Mouse (Mus musculus) midbrain, embryonic 11.5 days (tissue): Measurements from ENCODE around the gene Ankrd33. TPM values are rescaled to one million over a fixed set of nuclear protein-coding genes. Genes with fewer than 3 reads are reported as not detected.

ENCODE experiments used
- ATAC-seq: fragments of 200-750 bp; cut with Nextera tagmentation; 2 replicates; pipeline ENCODE4 v1.8.0; 2017; ENCODE audit warnings: moderate TSS enrichment, moderate library complexity; ENCODE audit not compliant: low FRiP score
- DNase-seq: peaks from one replicate; pipeline ENCODE4 v3.0.0; 2015; ENCODE audit warnings: low spot score; ENCODE audit errors: missing footprints
- H3K27ac ChIP-seq: fragments of 300-500 bp; sonication (generic); 2 replicates; pipeline ENCODE4 v1.5.1; 2014; ENCODE audit warnings: low read depth, low read length
- H3K27me3 ChIP-seq: fragments of 300-500 bp; sonication (generic); 2 replicates; pipeline ENCODE4 v1.6.1; 2014; ENCODE audit warnings: mild to moderate bottlenecking, low read length, moderate library complexity, mixed read lengths; ENCODE audit not compliant: control insufficient read depth, insufficient read depth
- H3K36me3 ChIP-seq: fragments of 300-500 bp; sonication (generic); 2 replicates; pipeline ENCODE4 v1.6.1; 2014; ENCODE audit warnings: mild to moderate bottlenecking, low read length, moderate library complexity, mixed read lengths; ENCODE audit not compliant: control insufficient read depth, insufficient read depth
- H3K4me1 ChIP-seq: fragments of 300-500 bp; sonication (generic); 2 replicates; pipeline ENCODE4 v1.6.1; 2014; ENCODE audit warnings: low read length; ENCODE audit not compliant: control insufficient read depth, insufficient read depth
- H3K4me2 ChIP-seq: fragments of 300-500 bp; sonication (generic); 2 replicates; pipeline ENCODE4 v1.6.1; 2014; ENCODE audit warnings: mild to moderate bottlenecking, moderate library complexity
- H3K4me3 ChIP-seq: fragments of 300-500 bp; sonication (generic); 2 replicates; pipeline ENCODE4 v1.5.1; 2014; ENCODE audit warnings: low read depth, low read length
- H3K9ac ChIP-seq: fragments of 300-500 bp; sonication (generic); 2 replicates; pipeline ENCODE4 v1.6.1; 2014; ENCODE audit warnings: low read length
- H3K9me3 ChIP-seq: fragments of 300-500 bp; sonication (generic); 2 replicates; pipeline ENCODE4 v1.6.1; 2016; ENCODE audit warnings: low read length; ENCODE audit not compliant: control insufficient read depth
- WGBS: fragments of 180-500 bp; shearing (Covaris S2); extraction: QIAGEN DNeasy Blood & Tissue Kit; methylation state at CpG from one replicate; pipeline ENCODE4 v1.1.7; 2014; 5-methylcytosine and 5-hydroxymethylcytosine counted together
- polyA plus RNA-seq: library from polyadenylated mRNA; unstranded; fragments of >200 nt; fragmentation: Nextera tagmentation; extraction: Ambion mirVana; gene quantifications from 2 replicates; pipeline ENCODE4 v1.2.1, GENCODE M21; 2014

The Ankrd33 gene
- polyA plus RNA-seq, 1 experiment from 2014 or later: not detected

DNA sequence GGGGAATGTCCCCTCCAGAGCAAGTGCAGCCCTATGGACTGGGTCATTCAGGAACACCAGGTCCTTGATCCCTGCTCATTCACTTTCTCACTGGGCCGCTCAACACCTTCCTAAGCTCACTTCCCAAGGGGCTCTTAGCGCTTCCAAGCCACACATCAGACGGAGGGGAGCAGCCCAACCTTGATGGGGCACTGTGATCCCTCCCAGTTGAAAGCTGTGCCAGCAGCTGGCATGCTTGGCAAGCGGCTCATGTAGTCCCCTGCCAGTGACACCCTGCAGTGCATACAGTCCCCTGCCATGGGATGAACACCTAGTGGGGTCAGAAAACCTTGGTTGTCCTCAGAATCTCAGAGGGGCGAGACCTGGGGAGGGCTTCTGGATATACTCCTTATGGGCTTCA lies 41.5 kb upstream of the Ankrd33 start:
- 81% methylated on average over 5 of the region's 5 CpGs for WGBS
- no peak overlapping the region for H3K27ac ChIP-seq

DNA sequence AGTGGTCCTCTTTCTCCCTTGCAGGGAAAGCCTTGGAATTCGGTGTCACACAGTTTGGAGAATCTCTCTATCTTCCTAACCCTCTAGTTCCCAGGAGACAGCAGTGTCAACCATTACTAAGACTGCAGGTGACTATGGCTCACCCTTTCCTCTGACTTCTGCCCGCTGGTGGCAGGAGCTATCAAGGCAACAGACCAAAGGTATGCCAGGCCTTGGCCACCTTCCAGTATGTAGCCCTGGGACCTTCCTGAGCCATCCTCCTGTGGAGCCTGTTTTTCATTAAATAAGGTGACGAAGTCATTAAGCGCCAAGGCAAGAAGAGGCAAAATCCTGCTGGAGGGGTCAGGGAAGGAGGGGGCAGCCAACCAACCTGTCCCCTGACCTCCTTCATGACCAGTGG lies 40.4 kb upstream of the Ankrd33 start:
- H3K9ac ChIP-seq: peak overlapping the region; percentile 97; the same call in 1 of the 2 replicates
- no peaks in the 10 kb centered on the region for H3K27me3 ChIP-seq
- DNase-seq (no peak), ATAC-seq (no peak)
- WGBS: 66% methylated on average over 4 of the region's 4 CpGs
- H3K4me1 ChIP-seq: peaks cover 49% of the 10 kb centered on the region
- H3K27ac ChIP-seq: peak overlapping the region; percentile 97; the same call in 1 of the 2 replicates
- no peak overlapping the region for H3K4me3 ChIP-seq
- no peaks in the 10 kb centered on the region for H3K36me3 ChIP-seq
- no peaks in the 10 kb centered on the region for H3K9me3 ChIP-seq
- H3K4me2 ChIP-seq: peak overlapping the region; percentile 81

More for the DNA sequence above, 41.5 kb upstream of the Ankrd33 start:
- Histone ChIP-seq H3K36me3 (no peaks in the 10 kb centered on the region), H3K4me3 (no peak overlapping the region), H3K9ac (no peak overlapping the region), H3K4me1 (peaks cover 53% of the 10 kb centered on the region), H3K27me3 (no peaks in the 10 kb centered on the region), H3K4me2 (no peak overlapping the region), H3K9me3 (no peaks in the 10 kb centered on the region)
- DNase-seq: no peak
- no peak for ATAC-seq

DNA sequence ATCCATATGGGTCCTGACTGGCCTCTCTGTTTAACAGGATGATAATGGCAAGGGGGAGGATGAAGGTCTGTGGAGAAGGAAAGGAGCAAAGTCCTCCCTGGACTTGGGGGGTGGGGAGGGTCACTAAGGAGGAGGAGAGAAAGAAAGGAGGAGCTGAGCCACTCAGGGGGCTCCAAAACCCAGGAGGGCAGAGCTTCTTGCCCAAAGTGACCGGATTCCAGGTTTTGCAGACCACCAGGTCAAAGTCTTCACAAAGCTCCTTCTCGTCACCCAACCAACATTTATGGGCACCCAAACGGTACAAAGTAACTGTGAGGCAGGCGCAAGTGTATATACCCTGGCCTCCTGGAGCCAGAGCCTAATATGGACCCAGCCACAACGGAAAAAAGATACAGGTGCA lies 39.9 kb upstream of the Ankrd33 start:
- H3K36me3 ChIP-seq: no peaks in the 10 kb centered on the region
- DNase-seq: peak; percentile 90
- peaks cover 48% of the 10 kb centered on the region for H3K4me1 ChIP-seq
- H3K4me2 ChIP-seq: peak overlapping the region; percentile 81
- no peaks in the 10 kb centered on the region for H3K9me3 ChIP-seq
- H3K4me3 ChIP-seq: peak overlapping the region; percentile 95
- ATAC-seq: no peak
- WGBS: 19% methylated on average over 5 of the region's 5 CpGs
- H3K27ac ChIP-seq: peak overlapping the region; percentile 97
- H3K27me3 ChIP-seq: no peaks in the 10 kb centered on the region
- H3K9ac ChIP-seq: peak overlapping the region; percentile 97

DNA sequence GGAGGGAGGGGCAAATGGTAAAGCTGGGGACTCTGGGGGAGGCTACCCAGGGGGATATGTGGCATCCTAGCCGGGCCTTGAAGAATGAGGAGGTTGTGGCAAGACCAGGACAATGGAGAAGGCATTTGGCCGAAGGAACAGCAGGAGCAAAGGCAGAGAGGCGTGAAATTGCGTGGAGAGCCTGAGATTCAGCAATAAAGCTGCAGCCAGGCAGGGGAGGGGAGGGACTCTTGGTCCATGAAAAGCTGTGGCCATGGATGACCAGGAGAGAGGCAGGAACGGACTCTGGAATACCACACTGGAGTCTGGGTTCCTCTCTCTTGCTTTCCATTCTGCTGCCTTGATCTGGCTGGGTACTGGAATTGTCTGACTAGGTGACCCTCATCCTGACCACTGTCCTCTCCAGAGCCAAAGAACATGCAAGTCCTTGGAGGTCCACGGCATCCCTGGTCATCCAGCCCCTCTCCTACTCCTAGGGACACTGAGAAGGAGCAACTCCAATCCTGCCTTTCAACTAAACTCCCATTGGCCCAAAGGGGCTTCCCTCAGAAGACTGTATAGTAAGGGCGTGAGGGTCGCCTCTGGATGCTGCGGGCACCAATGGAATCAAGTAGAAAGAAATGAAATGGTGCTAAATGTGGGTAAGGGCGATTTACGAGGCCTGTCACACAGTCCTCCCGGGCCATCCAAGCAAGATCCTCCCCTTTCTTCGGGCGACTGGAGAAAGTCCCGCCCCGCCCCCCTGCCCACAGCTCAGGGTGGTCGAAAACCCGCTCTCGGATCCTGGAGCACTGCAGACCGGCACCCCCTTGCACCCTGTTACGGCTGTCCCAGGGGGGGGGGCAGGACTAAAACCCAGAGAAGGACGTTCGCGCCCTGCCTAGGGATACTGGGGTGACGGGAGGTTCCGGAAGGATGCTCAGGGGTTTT lies 39.2 kb upstream of the Ankrd33 start:
- H3K4me1 ChIP-seq: peaks cover 45% of the 10 kb centered on the region
- peak overlapping the region; percentile 97 for H3K27ac ChIP-seq
- under 1% methylated on average over 26 of the region's 26 CpGs for WGBS
- no peaks in the 10 kb centered on the region for H3K36me3 ChIP-seq
- H3K4me2 ChIP-seq: peak overlapping the region; percentile 81
- ATAC-seq: peak; percentile 31
- no peaks in the 10 kb centered on the region for H3K9me3 ChIP-seq
- DNase-seq: peak; percentile 97
- H3K27me3 ChIP-seq: no peaks in the 10 kb centered on the region
- H3K9ac ChIP-seq: peak overlapping the region; percentile 97
- H3K4me3 ChIP-seq: peak overlapping the region; percentile 95

DNA sequence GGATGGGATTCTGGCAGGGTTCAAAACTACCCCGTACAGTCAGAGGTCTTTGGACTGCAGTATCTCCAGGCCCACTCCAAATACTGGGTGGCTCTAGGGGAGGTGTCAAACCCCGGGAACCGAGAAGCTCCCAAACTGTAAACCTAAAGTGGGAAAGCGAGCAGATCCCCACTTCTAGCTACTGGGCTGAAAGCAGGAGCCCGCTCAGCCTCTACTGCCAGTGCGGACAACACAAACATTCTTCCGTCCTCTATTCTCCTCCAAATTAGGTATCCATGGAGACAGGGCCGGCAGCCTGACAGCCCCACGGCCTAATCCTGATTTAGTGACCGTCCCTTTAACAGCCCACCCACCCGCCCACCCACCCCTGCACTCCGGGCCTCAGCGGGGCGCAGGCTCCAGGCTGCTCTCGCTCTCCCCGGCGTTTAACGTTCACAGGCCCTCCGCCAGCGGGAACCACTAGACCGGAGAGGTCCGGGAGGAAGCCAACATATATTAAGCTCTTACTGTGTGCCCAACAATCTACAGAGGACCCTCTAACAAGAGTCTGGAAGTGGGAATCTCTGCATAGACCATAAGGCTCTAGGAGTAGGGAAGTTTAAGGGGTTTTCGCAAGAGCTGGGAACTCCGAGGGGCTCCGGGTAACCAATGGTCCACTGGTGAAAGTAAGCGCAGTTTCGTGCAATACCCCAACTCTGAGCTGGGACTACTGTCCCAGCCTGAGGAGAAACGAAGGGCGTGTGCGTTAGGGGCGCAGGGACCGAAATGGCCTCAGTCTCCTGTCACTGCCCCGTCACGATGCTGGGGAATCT lies 38.3 kb upstream of the Ankrd33 start:
- ATAC-seq: peak; percentile 60
- H3K4me2 ChIP-seq: peak overlapping the region; percentile 81
- no peaks in the 10 kb centered on the region for H3K36me3 ChIP-seq
- H3K4me3 ChIP-seq: peak overlapping the region; percentile 95
- H3K9ac ChIP-seq: peak overlapping the region; percentile 97
- H3K9me3 ChIP-seq: no peaks in the 10 kb centered on the region
- H3K27ac ChIP-seq: peak overlapping the region; percentile 97
- H3K4me1 ChIP-seq: peaks cover 47% of the 10 kb centered on the region
- H3K27me3 ChIP-seq: no peaks in the 10 kb centered on the region
- under 1% methylated on average over 34 of the region's 34 CpGs for WGBS
- DNase-seq: peak; percentile 97

DNA sequence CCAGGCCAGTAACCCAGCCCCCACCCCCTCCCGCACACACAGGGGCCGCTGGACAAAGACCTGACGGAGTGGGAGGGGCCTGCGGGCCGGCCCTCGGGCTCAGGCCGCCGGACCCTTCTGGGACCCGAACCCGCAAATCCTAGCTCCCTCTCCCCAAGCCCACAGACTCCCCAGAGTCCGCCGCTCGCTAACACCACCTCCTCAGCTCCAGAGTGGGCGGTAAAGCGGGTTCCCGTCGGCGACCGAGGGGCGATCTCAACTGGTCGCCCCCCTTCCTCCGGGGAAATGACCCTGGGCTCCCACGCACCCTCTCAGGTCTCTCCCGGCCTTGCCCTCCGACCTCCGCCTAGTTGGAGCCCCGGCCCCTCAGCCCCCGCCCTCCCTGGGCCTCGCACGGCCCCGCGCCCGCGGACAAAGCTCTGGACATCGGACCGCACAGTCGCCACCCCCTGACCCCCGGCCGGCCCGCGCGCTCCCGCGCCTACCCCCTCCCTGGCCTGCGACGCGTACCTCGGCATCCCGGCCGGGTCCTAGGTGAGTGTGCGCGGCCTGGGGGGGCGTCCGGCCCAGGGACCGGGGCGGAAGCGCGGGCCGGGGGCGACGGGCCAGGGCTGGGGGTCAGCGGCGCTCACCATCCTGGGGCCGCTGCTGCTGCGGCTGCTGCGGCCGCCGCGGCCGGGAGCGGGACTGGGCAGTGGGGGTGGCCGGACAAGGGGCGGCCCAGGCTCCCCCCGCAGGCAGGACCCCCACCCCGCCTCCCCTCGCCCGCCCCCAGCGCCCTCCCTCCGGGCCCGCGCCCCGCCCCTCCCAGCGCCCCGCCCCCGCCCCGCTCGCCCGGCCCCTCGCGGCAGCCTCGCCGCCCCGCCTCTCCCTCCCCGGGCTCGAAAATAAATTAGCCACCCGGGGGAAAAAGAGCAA lies 37.5 kb upstream of the Ankrd33 start, which contains the start of gene Fignl2:
Gene Fignl2, minus strand, starts transcription at position 755 of the 918 bp plus-strand sequence.
- peak; percentile 54 for ATAC-seq
- under 1% methylated on average over 54 of the region's 96 CpGs for WGBS
- peaks cover 47% of the 10 kb centered on the region for H3K4me1 ChIP-seq

DNA sequence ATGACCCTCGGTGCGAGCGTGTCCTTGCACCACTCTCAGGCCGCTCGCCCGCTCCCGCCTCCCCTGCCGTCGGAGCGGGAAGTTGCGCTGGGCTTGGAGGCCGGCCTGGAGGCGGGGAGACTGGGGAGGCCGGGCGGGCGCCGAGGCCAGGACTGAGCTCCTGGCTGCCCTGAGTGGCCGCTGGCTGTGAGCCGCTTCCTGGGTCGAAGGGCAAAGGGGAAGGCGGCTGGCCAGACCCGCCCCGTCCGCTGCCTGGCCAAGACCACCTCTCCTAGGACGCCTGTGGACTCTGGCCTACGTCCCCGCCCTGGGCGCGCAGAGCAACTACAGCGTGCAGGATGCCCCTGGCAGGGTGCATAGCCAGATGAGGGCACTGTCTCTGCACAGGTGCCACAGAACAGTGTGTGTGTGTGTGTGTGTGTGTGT lies 36.8 kb upstream of the Ankrd33 start:
- H3K9me3 ChIP-seq: no peaks in the 10 kb centered on the region
- peak overlapping the region; percentile 97 for H3K9ac ChIP-seq
- H3K27ac ChIP-seq: peak overlapping the region; percentile 97
- ATAC-seq: peak; percentile 62
- peak overlapping the region; percentile 95 for H3K4me3 ChIP-seq
- H3K27me3 ChIP-seq: no peaks in the 10 kb centered on the region
- DNase-seq: peak; percentile 98
- under 1% methylated on average over 28 of the region's 30 CpGs for whole genome bisulfite sequencing
- peaks cover 47% of the 10 kb centered on the region for H3K4me1 ChIP-seq
- H3K36me3 ChIP-seq: no peaks in the 10 kb centered on the region
- peak overlapping the region; percentile 81 for H3K4me2 ChIP-seq

More for the DNA sequence above, 37.5 kb upstream of the Ankrd33 start, which contains the start of gene Fignl2:
- H3K27me3 ChIP-seq: no peaks in the 10 kb centered on the region
- peak within 1 kb of the TSS; percentile 97 for H3K27ac ChIP-seq
- no peaks in the 10 kb centered on the region for H3K36me3 ChIP-seq
- H3K9me3 ChIP-seq: no peaks in the 10 kb centered on the region
- DNase-seq: peak; percentile 92
- H3K4me3 ChIP-seq: peak within 1 kb of the TSS; percentile 95
- peak within 1 kb of the TSS; percentile 97 for H3K9ac ChIP-seq
- peak within 1 kb of the TSS; percentile 81 for H3K4me2 ChIP-seq

DNA sequence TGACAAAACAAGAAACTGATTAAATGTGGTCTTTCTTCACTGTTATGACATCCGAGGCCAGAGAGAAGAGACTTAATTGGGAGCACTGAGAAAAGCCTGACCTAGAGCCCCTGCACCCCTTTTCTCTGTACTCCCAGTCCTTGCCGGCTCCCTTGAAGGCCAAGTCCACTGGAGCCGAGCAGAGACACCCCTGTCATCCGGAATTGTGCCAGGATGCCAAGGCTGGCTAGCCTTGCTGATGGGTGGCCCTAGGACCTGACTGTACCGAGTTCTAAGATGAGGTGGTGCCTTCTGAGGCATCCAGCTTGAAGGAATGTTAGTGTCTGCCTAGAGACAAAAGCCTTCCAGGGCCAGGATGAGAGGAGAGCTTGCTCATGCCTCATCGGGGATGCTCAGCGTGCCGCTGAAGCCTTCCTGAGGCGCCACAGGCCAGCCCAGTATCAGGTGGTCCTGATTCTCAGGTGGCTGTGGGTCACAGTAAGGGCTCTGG lies 35.5 kb upstream of the Ankrd33 start:
- Histone ChIP-seq H3K9ac (no peak overlapping the region), H3K4me3 (no peak overlapping the region), H3K36me3 (no peaks in the 10 kb centered on the region), H3K27me3 (no peaks in the 10 kb centered on the region), H3K4me1 (peaks cover 42% of the 10 kb centered on the region), H3K4me2 (no peak overlapping the region), H3K27ac (no peak overlapping the region; the same call in 1 of the 2 replicates), H3K9me3 (no peaks in the 10 kb centered on the region)
- WGBS: 77% methylated on average over 9 of the region's 9 CpGs
- DNase-seq (peak; percentile 80), ATAC-seq (no peak)
